Mouse (Mus musculus): ENCODE data around the gene Uxs1.

The Uxs1 gene

GRCm38 (mm10) chr1:43827763-43828194 lies at the start of gene Uxs1:
TSS of gene Uxs1 (minus strand) at chr1:43827800.
- peak; percentile 99 for DNase-seq (ENCODE audit: low spot score)

- DNase-seq (ENCODE audit: low spot score): peak; percentile 57
Measured at GRCm38 (mm10) chr1:43877233-43877632, 49.6 kb upstream of the Uxs1 start.

- DNase-seq (ENCODE audit: low spot score): no peak
Measured at GRCm38 (mm10) chr1:43871116-43871515, 43.5 kb upstream of the Uxs1 start.

- DNase-seq (ENCODE audit: low spot score): no peak
Measured at GRCm38 (mm10) chr1:43868510-43868909, 40.9 kb upstream of the Uxs1 start.

GRCm38 (mm10) chr1:43864758-43865157 lies 37.2 kb upstream of the Uxs1 start:
- no peak for DNase-seq (ENCODE audit: low spot score)

- peak; percentile 13 for DNase-seq (ENCODE audit: low spot score)
Measured at GRCm38 (mm10) chr1:43862614-43863013, 35.0 kb upstream of the Uxs1 start.

- DNase-seq (ENCODE audit: low spot score): no peak
Measured at GRCm38 (mm10) chr1:43858988-43859387, 31.4 kb upstream of the Uxs1 start.

- DNase-seq (ENCODE audit: low spot score): no peak
Measured at GRCm38 (mm10) chr1:43857656-43858055, 30.1 kb upstream of the Uxs1 start.

- DNase-seq (ENCODE audit: low spot score): no peak
Measured at GRCm38 (mm10) chr1:43855591-43855990, 28.0 kb upstream of the Uxs1 start.

GRCm38 (mm10) chr1:43843398-43843797 lies 15.8 kb upstream of the Uxs1 start:
- DNase-seq (ENCODE audit: low spot score): no peak

GRCm38 (mm10) chr1:43837236-43837635 lies 9.6 kb upstream of the Uxs1 start:
- no peak for DNase-seq (ENCODE audit: low spot score)

GRCm38 (mm10) chr1:43830096-43830495 lies 2.5 kb upstream of the Uxs1 start:
- DNase-seq (ENCODE audit: low spot score): no peak

GRCm38 (mm10) chr1:43827002-43827762 lies 418 bp downstream of the Uxs1 start:
- peak; percentile 28 for DNase-seq (ENCODE audit: low spot score)

- no peak for DNase-seq (ENCODE audit: low spot score)
Measured at GRCm38 (mm10) chr1:43826628-43827001, 985 bp downstream of the Uxs1 start.

GRCm38 (mm10) chr1:43823406-43823805 lies 4.2 kb downstream of the Uxs1 start:
- DNase-seq (ENCODE audit: low spot score): no peak

GRCm38 (mm10) chr1:43822586-43822985 lies 5.0 kb downstream of the Uxs1 start:
- no peak for DNase-seq (ENCODE audit: low spot score)

- DNase-seq (ENCODE audit: low spot score): no peak
Measured at GRCm38 (mm10) chr1:43821804-43822203, 5.8 kb downstream of the Uxs1 start.

GRCm38 (mm10) chr1:43820571-43820970 lies 7.0 kb downstream of the Uxs1 start:
- DNase-seq (ENCODE audit: low spot score): no peak

GRCm38 (mm10) chr1:43819091-43819490 lies 8.5 kb downstream of the Uxs1 start:
- no peak for DNase-seq (ENCODE audit: low spot score)

GRCm38 (mm10) chr1:43818356-43818755 lies 9.2 kb downstream of the Uxs1 start:
- DNase-seq (ENCODE audit: low spot score): no peak

GRCm38 (mm10) chr1:43811764-43812163 lies 15.8 kb downstream of the Uxs1 start:
- DNase-seq (ENCODE audit: low spot score): no peak

GRCm38 (mm10) chr1:43811055-43811454 lies 16.5 kb downstream of the Uxs1 start:
- no peak for DNase-seq (ENCODE audit: low spot score)

GRCm38 (mm10) chr1:43809351-43809750 lies 18.2 kb downstream of the Uxs1 start:
- DNase-seq (ENCODE audit: low spot score): no peak

- DNase-seq (ENCODE audit: low spot score): no peak
Measured at GRCm38 (mm10) chr1:43803906-43804474, 23.6 kb downstream of the Uxs1 start.
